Mouse (Mus musculus): ENCODE measurements around the gene Znhit6.

DNA sequence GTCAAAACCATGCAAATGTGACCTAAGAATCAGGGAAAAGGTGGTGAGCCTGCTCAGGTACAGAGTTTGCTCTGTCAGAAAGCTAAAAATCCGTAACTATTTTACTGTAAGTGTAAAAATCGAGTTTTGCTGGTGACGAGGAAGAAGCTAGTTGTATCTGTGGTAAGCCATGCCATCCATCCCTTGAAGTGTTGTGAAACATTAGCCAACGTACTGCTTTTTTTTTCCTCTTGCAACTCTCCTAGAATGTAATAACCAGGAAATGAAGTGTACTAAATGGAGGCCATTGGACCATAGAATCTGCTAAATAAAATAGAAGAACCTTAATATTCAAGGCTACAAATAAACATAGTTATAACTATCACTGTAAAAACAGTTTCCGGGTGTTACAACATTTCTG is 32.3 kb downstream of the Znhit6 start:
- TF ChIP-seq POLR2A (IDR thresholded peaks at IDR 0.05; ENCODE audit: insufficient read depth, low read length) = no peak
- no peak for TF ChIP-seq CTCF (IDR thresholded peaks at IDR 0.05; ENCODE audit: low read depth, low read length)
- no peak for TF ChIP-seq EP300 (IDR thresholded peaks at IDR 0.05; ENCODE audit: insufficient read depth, low read depth, low read length)
